Mouse (Mus musculus) kidney, postnatal 4 days (tissue): Measurements from ENCODE around the gene Irgm2.

Experiments
- DNase-seq, 2 experiments: peaks; one replicate each; pipeline ENCODE4 v3.0.0; 2021; ENCODE audit warnings: mixed read lengths in 2 of 2

Gene Irgm2

GRCm38 (mm10) chr11:58199229-58200037 is at the start of gene Irgm2, which contains the start of gene Igtp:
Gene Irgm2, plus strand, starts transcription at chr11:58199618.
Gene Igtp, plus strand, starts transcription at chr11:58199556.
- peak; percentile 83 to 89 for DNase-seq

GRCm38 (mm10) chr11:58155458-58155857 is 44.0 kb upstream of the Irgm2 start:
- DNase-seq: no peak

- DNase-seq: no peak
Measured at GRCm38 (mm10) chr11:58156871-58157270, 42.5 kb upstream of the Irgm2 start.

GRCm38 (mm10) chr11:58165072-58165471 is 34.3 kb upstream of the Irgm2 start:
- DNase-seq: no peak

- DNase-seq: no peak
Measured at GRCm38 (mm10) chr11:58167822-58168166, 31.6 kb upstream of the Irgm2 start.

- peak; percentile 89 to 93 for DNase-seq
Measured at GRCm38 (mm10) chr11:58168167-58168915, 31.1 kb upstream of the Irgm2 start, which contains the start of gene Gemin5. Gene Gemin5, minus strand, starts transcription at chr11:58168539.

- DNase-seq: no peak
Measured at GRCm38 (mm10) chr11:58169666-58170065, 29.8 kb upstream of the Irgm2 start.

GRCm38 (mm10) chr11:58171459-58172091 is 27.8 kb upstream of the Irgm2 start, which contains the start of gene Mrpl22:
Gene Mrpl22, plus strand, starts transcription at chr11:58171661.
- DNase-seq: peak; percentile 98 to 99

- DNase-seq: peak; percentile 64 to 77
Measured at GRCm38 (mm10) chr11:58179563-58179962, 19.9 kb upstream of the Irgm2 start.

- DNase-seq: peak; percentile 14 to 43
Measured at GRCm38 (mm10) chr11:58179986-58180385, 19.4 kb upstream of the Irgm2 start.

- DNase-seq: peak in 1 of 2 experiments; percentile 29
Measured at GRCm38 (mm10) chr11:58180756-58181155, 18.7 kb upstream of the Irgm2 start.

- DNase-seq: no peak
Measured at GRCm38 (mm10) chr11:58183579-58183978, 15.8 kb upstream of the Irgm2 start.

GRCm38 (mm10) chr11:58189675-58190074 is 9.7 kb upstream of the Irgm2 start:
- DNase-seq: no peak

- no peak for DNase-seq
Measured at GRCm38 (mm10) chr11:58193326-58193725, 6.1 kb upstream of the Irgm2 start.

- DNase-seq: peak; percentile 31 to 46
Measured at GRCm38 (mm10) chr11:58193860-58194520, 5.4 kb upstream of the Irgm2 start.

GRCm38 (mm10) chr11:58198663-58199062 is 755 bp upstream of the Irgm2 start:
- DNase-seq: no peak

- DNase-seq: no peak
Measured at GRCm38 (mm10) chr11:58200226-58200625, 808 bp downstream of the Irgm2 start.

GRCm38 (mm10) chr11:58201052-58201451 is 1.6 kb downstream of the Irgm2 start:
- no peak for DNase-seq

GRCm38 (mm10) chr11:58210321-58210886 is 11.0 kb downstream of the Irgm2 start:
- no peak for DNase-seq

- no peak for DNase-seq
Measured at GRCm38 (mm10) chr11:58211062-58211681, 11.8 kb downstream of the Irgm2 start.

- DNase-seq: no peak
Measured at GRCm38 (mm10) chr11:58211682-58212067, 12.3 kb downstream of the Irgm2 start.
